Mouse (Mus musculus) CH12.LX (cell line): ENCODE measurements around the gene Mrtfb.

Experiments
- CTCF ChIP-seq, 2 experiments: IDR thresholded peaks in 1 of 2; conservative IDR thresholded peaks in 1 of 2; 2 replicates each; pipeline ENCODE4 v1.5.1; 2011 to 2012; ENCODE audit warnings: low read depth in 2 of 2, low read length in 2 of 2, improper control_type of control experiment in 1 of 2, inconsistent platforms in 1 of 2, mild to moderate bottlenecking in 1 of 2, moderate library complexity in 1 of 2
- HCFC1 ChIP-seq: IDR thresholded peaks from 2 replicates; pipeline ENCODE4 v1.6.1; 2012; ENCODE audit warnings: low read depth, mild to moderate bottlenecking, inconsistent platforms, low read length, improper control_type of control experiment
- POLR2A ChIP-seq: IDR thresholded peaks from 2 replicates; pipeline ENCODE4 v1.6.1; 2011; ENCODE audit warnings: low read depth, mild to moderate bottlenecking, improper control_type of control experiment, low read length
- POLR2AphosphoS2 ChIP-seq: IDR thresholded peaks from 2 replicates; pipeline ENCODE4 v1.6.1; 2011; ENCODE audit warnings: low read depth, low read length, improper control_type of control experiment
- RCOR1 ChIP-seq: conservative IDR thresholded peaks from 2 replicates; pipeline ENCODE4 v1.6.1; 2012; ENCODE audit warnings: low read depth, mild to moderate bottlenecking, inconsistent platforms, low read length, improper control_type of control experiment
- TBP ChIP-seq: conservative IDR thresholded peaks from 2 replicates; pipeline ENCODE4 v1.6.1; 2011; ENCODE audit warnings: low read depth, low read length, improper control_type of control experiment
- ZC3H11A ChIP-seq: IDR thresholded peaks from 2 replicates; pipeline ENCODE4 v1.6.1; 2012; ENCODE audit warnings: low read depth, mild to moderate bottlenecking, inconsistent platforms, low read length, improper control_type of control experiment

GRCm38 (mm10) chr16:13460071-13460470 is 203.8 kb downstream of the Mrtfb start:
- TF ChIP-seq POLR2AphosphoS2 = no peak
- TF ChIP-seq RCOR1 = no peak
- no peak for TF ChIP-seq TBP
- no peak for TF ChIP-seq CTCF (conservative IDR thresholded peaks at IDR 0.05 in 1 of 2, IDR thresholded peaks at IDR 0.05 in 1 of 2; ENCODE audit: low read depth in 2 of 2, low read length in 2 of 2)
- TF ChIP-seq ZC3H11A = no peak
- no peak for TF ChIP-seq POLR2A
- no peak for TF ChIP-seq HCFC1
